Mouse (Mus musculus): ENCODE data around the gene a.
"Not testable (repeated sequence)": the region's sequence is repeated elsewhere in the genome, so short reads cannot be mapped to it uniquely, and the experiment has no call there.

a gene

GRCm38 (mm10) chr2:155047452-155048178 lies 256.4 kb downstream of the a start:
- in situ Hi-C loops (cut with MboI, MseI) = loop anchor here (25.0 kb wide), 1 partner anchor 1810 kb away; the partner anchor contains the start of genes Plagl2, Pofut1 and Tspyl3

GRCm38 (mm10) chr2:155050108-155050503 lies 258.9 kb downstream of the a start:
- in situ Hi-C loops (cut with MboI, MseI) = no loop called here

- in situ Hi-C loops (cut with MboI, MseI) = no loop called here
Measured at GRCm38 (mm10) chr2:155050504-155051236, 259.5 kb downstream of the a start.

- in situ Hi-C loops (cut with MboI, MseI) = no loop called here
Measured at GRCm38 (mm10) chr2:155051622-155052351, 260.6 kb downstream of the a start.

- in situ Hi-C loops (cut with MboI, MseI) = no loop called here
Measured at GRCm38 (mm10) chr2:155052681-155053080, 261.5 kb downstream of the a start.

DNA sequence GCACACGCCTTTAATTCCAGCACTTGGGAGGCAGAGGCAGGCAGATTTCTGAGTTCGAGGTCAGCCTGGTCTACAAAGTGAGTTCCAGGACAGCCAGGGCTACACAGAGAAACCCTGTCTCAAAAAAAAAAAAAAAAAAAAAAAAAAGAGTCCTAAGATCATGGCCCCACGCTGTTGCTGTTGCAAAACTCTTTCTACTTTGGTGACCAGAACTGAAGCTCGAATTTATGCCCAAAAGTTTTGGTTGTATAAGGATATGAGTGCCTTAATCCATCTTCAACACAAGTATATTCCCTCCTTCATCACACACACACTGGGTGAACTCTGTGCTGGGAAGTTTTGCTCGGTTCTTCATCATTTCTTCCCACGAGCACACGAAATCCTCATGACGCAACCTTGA lies 262.3 kb downstream of the a start:
- in situ Hi-C loops (cut with MboI, MseI) = not testable (repeated sequence)

DNA sequence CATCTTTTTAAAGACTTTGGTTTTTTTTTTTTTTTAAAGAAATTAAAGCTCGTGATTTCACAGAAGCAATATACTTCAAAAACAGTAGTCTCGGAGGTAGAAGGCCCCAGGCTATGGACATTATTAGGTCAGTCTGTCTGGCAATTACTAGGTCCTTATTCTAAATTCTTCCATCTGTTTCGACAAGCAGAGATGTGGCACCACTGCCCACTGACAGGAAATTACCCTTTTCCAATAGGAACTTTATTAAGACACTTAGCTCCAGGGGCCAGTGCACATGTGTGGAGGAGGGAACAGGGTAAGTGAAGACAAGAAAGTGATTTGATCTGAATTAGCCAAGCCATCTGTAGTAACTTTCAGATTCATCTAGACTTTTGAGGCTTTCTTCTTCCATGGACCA lies 263.5 kb downstream of the a start:
- in situ Hi-C loops (cut with MboI, MseI) = no loop called here

DNA sequence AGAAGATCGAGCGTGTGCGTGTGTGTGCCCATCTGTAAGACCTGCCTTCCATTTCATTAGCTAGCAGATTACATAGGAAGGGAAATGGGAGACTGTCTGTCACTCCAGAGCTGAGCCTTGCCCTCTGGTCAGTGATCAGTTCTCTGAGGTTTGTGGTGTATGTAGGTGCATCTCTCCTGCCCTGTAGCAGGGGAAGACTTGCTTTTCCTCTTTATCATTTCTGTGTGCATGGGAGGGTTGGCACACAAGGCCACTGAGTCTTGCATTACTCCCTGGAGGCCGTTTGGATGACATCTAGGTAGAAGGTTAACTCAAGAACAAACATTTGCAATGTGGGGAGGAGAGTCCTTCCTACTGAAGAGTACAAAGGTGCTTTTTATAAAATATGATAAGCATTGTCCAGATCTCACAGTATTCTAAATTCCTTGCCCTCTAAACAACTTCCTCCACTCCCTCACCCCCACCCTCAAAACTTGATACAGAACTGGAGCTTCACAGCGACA lies 264.9 kb downstream of the a start:
- in situ Hi-C loops (cut with MboI, MseI) = no loop called here

GRCm38 (mm10) chr2:155057361-155057760 lies 266.2 kb downstream of the a start:
- in situ Hi-C loops (cut with MboI, MseI) = no loop called here

- in situ Hi-C loops (cut with MboI, MseI) = no loop called here
Measured at GRCm38 (mm10) chr2:155071027-155071426, 279.8 kb downstream of the a start.

DNA sequence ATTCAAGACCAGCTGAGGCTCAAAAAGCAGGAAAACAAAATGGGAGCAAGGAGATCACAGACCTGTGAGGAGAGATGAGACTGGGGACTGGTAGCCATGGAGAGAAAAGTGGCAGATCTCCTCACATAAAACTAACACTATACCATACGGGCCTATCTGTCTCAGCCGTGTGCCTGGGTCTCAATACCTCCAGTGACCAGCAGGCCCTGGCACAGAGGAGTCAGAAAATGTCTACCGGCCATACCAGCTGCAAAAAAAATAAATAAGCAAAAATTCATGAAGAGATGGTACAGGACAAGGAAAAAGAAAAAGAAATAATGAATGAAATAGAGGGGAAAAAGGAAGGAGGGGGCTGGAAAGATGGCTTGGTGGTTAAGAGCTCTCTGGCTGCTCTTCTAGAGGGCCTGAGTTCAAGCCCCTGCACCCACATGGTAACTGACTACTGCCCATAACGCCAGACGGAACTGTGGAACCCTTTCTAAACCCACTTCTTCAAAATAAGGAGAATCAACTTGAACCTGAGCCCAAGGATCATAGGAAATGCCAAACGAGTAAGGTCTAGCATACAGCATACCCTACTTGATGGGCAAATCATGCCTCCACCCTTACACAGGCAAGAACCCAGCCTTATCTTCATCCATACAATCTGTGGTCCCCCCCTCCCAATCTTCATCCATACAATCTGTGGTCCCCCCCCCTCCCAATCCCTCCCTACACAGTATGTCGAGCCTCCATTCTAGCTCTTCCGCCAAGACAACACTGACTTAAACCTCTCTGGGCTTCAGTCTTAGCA lies 281.3 kb downstream of the a start:
- in situ Hi-C loops (cut with MboI, MseI) = no loop called here

DNA sequence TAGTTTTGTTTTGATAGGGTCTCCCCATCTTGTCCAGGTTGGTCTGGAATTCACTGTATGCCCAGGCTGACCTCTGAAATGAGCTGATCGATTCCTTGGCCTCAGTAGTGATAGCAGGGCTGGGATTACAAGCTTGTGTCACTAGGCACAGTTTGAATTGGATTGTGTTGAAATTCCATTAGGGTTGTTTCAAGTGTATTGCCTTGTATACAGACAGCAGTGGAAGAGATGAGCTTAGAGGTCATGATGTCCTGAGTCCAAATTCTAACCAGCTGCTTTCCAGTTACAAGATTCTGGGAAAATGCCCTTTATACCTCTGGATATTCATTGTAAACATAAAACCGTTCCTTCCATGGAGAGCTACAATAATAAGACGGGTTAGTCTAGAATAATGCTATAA lies 282.1 kb downstream of the a start:
- in situ Hi-C loops (cut with MboI, MseI) = no loop called here

GRCm38 (mm10) chr2:155073978-155074765 lies 283.0 kb downstream of the a start, which contains the start of gene Ahcy:
Ahcy (minus strand) TSS chr2:155074497.
- in situ Hi-C loops (cut with MboI, MseI) = no loop called here

DNA sequence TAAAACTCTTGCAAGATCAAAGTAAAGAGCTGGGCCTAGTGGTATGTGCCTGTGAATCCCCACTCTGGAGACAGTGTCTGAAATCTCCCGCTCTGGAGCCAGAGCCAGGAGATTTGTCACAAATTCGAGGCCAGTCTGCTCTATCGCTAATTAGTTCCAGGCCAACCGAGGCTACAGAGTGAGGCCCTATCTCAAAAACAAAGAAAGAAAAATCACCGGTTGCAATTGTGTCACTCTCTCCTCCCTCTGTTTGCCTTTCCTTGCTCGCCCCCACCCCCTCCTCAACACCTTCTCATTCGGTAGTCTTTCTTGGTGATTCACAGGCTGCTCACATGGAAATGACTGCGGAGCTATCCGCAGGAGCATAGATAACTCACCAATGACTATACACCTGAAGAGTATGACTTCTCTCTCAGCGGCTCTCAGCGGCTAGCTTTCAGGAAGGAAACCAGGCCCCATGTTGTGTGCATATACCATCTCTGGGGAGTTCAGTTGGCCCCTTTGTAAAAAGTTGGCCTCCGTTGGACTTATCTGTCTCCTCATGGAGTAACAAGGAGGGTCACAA lies 283.6 kb downstream of the a start:
- in situ Hi-C loops (cut with MboI, MseI) = loop anchor here (25.0 kb wide), 1 partner anchor 112 kb away; no protein-coding TSS in a partner anchor

DNA sequence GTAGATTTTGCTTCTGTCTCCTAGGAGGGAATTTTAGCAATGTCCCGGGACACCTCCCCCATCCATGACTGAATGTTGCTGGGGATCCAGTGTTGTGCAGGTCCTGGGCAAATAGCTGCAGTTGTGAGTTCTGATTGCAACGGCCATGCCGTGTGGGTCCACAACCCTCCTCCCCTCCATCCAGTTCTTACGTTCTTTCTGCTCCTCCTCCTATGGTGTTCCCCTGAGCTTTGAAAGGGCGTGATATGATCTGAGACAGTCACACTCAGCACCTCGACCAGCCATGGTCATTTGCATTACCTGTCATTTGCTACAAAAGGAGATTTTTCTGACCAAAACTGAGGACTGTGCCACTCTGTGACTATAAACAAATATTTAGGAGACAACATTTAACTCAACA lies 284.4 kb downstream of the a start:
- in situ Hi-C loops (cut with MboI, MseI) = loop anchor here (25.0 kb wide), 1 partner anchor 112 kb away; no protein-coding TSS in a partner anchor

DNA sequence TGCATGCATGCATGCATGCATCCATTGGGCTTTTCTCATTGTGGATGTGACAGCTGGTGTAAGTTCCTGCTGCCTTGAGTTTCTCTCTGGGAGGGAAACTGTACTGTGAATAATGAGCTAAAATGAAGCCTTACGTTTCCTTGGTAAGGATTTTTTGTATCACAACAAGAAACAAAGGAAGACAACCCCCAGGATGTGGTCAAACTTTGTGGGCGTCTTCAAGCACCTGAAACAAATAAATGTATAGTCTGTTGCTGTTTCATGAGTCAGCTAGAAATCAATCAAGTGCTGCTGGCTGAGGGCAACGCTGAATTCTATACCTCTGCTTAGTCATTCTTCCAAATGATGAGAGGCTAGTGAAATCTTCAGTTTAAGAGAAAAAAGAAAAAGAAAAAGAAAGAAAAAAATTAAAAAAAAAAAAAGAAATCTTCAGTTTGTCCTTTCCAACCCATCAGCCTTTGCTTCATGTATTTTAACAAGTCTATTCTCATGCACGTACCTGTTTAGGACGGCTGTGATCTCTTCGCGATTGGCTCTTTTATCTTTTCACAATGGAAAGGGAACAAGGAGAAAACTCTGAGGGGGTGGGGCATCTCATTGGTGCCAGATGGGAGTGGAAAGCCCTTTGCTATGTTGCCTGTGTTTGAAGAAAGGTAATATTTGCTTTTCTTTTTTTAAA lies 288.4 kb downstream of the a start:
- in situ Hi-C loops (cut with MboI, MseI) = loop anchor here (25.0 kb wide), 1 partner anchor 108 kb away; no protein-coding TSS in a partner anchor

- in situ Hi-C loops (cut with MboI, MseI) = loop anchor here (25.0 kb wide), 1 partner anchor 107 kb away; no protein-coding TSS in a partner anchor
Measured at GRCm38 (mm10) chr2:155080179-155080530, 289.0 kb downstream of the a start.

GRCm38 (mm10) chr2:155081056-155081455 lies 289.9 kb downstream of the a start:
- in situ Hi-C loops (cut with MboI, MseI) = loop anchor here (25.0 kb wide), 1 partner anchor 106 kb away; no protein-coding TSS in a partner anchor

DNA sequence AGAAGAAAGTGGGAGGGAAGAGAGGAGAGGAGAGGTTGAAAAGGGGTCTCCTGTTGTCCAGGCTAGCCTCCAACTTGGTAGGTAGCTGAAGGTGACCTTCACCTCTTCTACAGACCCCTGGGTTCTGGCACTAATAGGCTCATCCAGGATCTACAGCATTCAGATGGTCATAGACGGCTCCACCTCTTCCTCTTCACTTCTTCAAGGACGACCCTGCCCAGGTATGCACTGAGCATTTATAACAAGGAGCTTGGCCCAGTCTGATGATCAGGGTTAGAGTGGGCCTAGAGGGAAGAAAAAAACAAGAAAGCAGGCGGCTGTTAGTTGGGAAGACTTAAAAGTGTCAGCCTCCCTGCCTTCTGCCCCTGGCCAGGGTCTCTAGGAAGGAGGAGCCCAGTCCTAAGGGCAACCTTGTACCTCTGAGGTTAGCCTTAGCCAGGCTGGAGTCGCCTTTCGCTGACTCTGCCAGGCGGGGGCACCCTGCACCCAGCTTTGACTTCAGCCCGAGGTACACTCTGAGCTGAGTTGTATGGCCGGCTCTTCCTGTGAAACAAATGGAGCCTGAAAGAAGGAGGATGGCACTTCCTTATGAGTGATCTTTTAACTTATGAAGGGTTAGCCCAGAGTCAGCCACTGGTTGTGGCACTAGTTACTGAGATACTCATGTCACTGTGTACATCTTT lies 291.1 kb downstream of the a start:
- in situ Hi-C loops (cut with MboI, MseI) = loop anchor here (25.0 kb wide), 1 partner anchor 105 kb away; no protein-coding TSS in a partner anchor
